ENCODE assay signal across 36 mouse cellular contexts in the genomic region with DNA sequence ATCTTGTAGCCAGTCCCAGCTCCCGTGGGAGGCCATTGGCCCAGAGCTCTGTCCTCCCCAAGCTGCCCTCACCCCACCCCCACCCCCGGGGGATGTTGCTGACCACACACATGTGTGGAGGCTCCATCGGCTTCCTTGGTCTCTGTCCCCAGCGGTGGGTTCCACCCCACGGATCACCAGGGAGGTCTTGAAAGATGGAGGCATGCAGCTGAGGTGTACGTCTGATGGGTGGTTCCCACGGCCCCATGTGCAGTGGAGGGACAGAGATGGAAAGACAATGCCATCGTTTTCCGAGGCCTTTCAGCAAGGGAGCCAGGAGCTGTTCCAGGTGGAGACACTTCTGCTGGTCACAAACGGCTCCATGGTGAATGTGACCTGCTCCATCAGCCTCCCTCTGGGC. TPM values are rescaled to one million over a fixed set of nuclear protein-coding genes. Genes with fewer than 3 reads are reported as not detected.
"Had no signal": no experiment of that assay in that cellular context is flagged by ENCODE, and none has a peak within 500 bp of the region (broad histone marks: within the 10 kb centered on the region; RNA-seq: fewer than 3 reads in every experiment).

No protein-coding gene starts in this region.

- H3K36me3 ChIP-seq: heart, embryonic 13.5 days; heart, embryonic 15.5 days; hindbrain, embryonic 10.5 days; hindbrain, embryonic 12.5 days; intestine, embryonic 15.5 days; limb, embryonic 10.5 days; limb, embryonic 12.5 days; liver, embryonic 13.5 days had no signal

- H3K4me3 ChIP-seq: heart, adult 2 months; heart, embryonic 13.5 days; heart, embryonic 15.5 days; hindbrain, embryonic 10.5 days; hindbrain, embryonic 12.5 days; intestine, embryonic 15.5 days; layer of hippocampus, adult 2 months; left cerebral cortex, adult 2 months; limb, embryonic 10.5 days; limb, embryonic 12.5 days; liver, embryonic 13.5 days had no signal

- DNase-seq: gastrocnemius, postnatal 10 days; gastrocnemius, postnatal 36 days; heart, postnatal 4 days; kidney, adult 18-20 months; kidney, adult 8-10 months; kidney, postnatal 10 days; kidney, postnatal 25 days; liver; liver, embryonic 13.5 days had no signal

- H3K4me1 ChIP-seq: heart, embryonic 13.5 days; heart, embryonic 15.5 days; hindbrain, embryonic 10.5 days; hindbrain, embryonic 12.5 days; intestine, embryonic 15.5 days; limb, embryonic 10.5 days; limb, embryonic 12.5 days; liver, embryonic 13.5 days had no signal

- H3K27ac ChIP-seq: heart, adult 2 months; heart, embryonic 13.5 days; heart, embryonic 15.5 days; hindbrain, embryonic 10.5 days; hindbrain, embryonic 12.5 days; hindbrain, embryonic 14.5 days; intestine, embryonic 15.5 days; layer of hippocampus, adult 2 months; left cerebral cortex, adult 2 months; limb, embryonic 10.5 days; limb, embryonic 12.5 days; liver, embryonic 13.5 days had no signal

RNA-seq across cellular contexts. Expression of a gene that starts 10.4 kb away (rescaled TPM):
- total RNA-seq: granulocyte monocyte progenitor cell, adult 5-6 weeks had no signal
- polyA plus RNA-seq: frontal cortex, adult 2 months; heart, embryonic 11.5 days; heart, embryonic 13.5 days; heart, embryonic 15.5 days; heart, postnatal 0 days; hindbrain, embryonic 10.5 days; hindbrain, embryonic 12.5 days; hindbrain, embryonic 14.5 days; hindbrain, embryonic 16.5 days; inflammation-experienced regulatory T-cells, adult 6 months; kidney, embryonic 16.5 days; limb, embryonic 10.5 days; limb, embryonic 12.5 days; liver, embryonic 11.5 days had no signal

RNA-seq across cellular contexts. Expression of a gene that starts 11.9 kb away (rescaled TPM):
- total RNA-seq: gastrocnemius, postnatal 10 days; gastrocnemius, postnatal 36 days; granulocyte monocyte progenitor cell, adult 5-6 weeks; heart, adult 2 months; heart, postnatal 25 days; heart, postnatal 4 days; layer of hippocampus, adult 2 months; layer of hippocampus, postnatal 10 days; layer of hippocampus, postnatal 25 days; left cerebral cortex, adult 2 months; left cerebral cortex, postnatal 14 days; left cerebral cortex, postnatal 36 days had no signal
- polyA plus RNA-seq: frontal cortex, adult 2 months; heart, adult 2 months; heart, embryonic 11.5 days; heart, embryonic 13.5 days; heart, embryonic 15.5 days; heart, postnatal 0 days; hindbrain, embryonic 10.5 days; hindbrain, embryonic 12.5 days; hindbrain, embryonic 14.5 days; hindbrain, embryonic 16.5 days; inflammation-experienced regulatory T-cells, adult 6 months; kidney, embryonic 14.5 days; kidney, embryonic 16.5 days; limb, embryonic 10.5 days; limb, embryonic 12.5 days; limb, embryonic 14.5 days; liver, embryonic 11.5 days; liver, embryonic 13.5 days had no signal

RNA-seq across cellular contexts. Expression of a gene that starts 33.6 kb away (rescaled TPM):
- total RNA-seq: gastrocnemius, postnatal 36 days; heart, adult 2 months; heart, postnatal 4 days had no signal
- polyA plus RNA-seq: heart, embryonic 11.5 days; heart, embryonic 15.5 days had no signal

RNA-seq across cellular contexts. Expression of a gene that starts 39.6 kb away (rescaled TPM):
- total RNA-seq: gastrocnemius, postnatal 10 days; gastrocnemius, postnatal 36 days; granulocyte monocyte progenitor cell, adult 5-6 weeks; heart, adult 2 months; heart, postnatal 25 days; heart, postnatal 4 days; layer of hippocampus, adult 2 months; layer of hippocampus, postnatal 10 days; layer of hippocampus, postnatal 25 days; left cerebral cortex, adult 2 months; left cerebral cortex, postnatal 14 days; left cerebral cortex, postnatal 36 days had no signal
- polyA plus RNA-seq: frontal cortex, adult 2 months; heart, embryonic 11.5 days; heart, embryonic 13.5 days; heart, embryonic 15.5 days; heart, postnatal 0 days; hindbrain, embryonic 10.5 days; intestine, embryonic 15.5 days; intestine, postnatal 0 days; limb, embryonic 10.5 days; limb, embryonic 14.5 days; liver, embryonic 11.5 days; liver, embryonic 13.5 days had no signal
